Mouse (Mus musculus): Measurements from ENCODE around the gene Ptprq. TPM values are rescaled to one million over a fixed set of nuclear protein-coding genes. Genes with fewer than 3 reads are reported as not detected.

The Ptprq gene
- polyA plus RNA-seq, 1 experiment from 2014 or later: not detected

DNA sequence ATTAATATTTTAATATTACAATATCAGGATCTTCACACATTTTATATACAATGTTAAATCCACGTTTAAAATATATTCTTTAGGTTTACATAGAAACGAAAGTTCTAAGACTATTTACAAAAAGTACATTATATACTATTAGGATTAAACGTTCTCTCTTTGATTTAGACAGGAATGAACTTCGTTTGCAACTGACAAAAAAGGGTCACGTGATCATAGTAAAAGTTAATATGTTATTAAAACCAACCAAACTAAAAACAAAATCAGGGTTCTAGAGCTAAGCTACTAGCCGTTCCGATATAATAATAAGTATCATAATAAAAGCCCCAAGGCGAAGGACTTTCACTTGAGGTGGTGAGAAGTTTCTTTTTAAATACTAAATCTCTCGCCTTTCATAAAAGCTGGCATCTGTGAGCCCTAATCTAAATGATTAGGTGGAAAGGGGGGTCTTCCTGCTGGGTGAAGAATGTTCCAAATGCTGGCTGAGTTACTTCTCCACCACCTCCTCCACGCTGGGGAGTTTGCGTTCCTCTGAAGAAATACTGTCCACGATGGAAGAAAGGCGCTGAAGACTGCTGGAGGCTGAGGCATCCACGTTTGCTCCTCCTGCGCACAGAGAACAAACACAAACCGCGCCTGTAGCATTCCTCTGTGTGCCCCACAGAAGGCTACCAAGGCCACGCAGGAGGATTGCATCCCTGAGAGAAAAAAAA, 226.8 kb downstream of the Ptprq start:
- no peaks in the 10 kb centered on the region for H3K27me3 ChIP-seq (replicated peaks; ENCODE audit: control insufficient read depth, insufficient read depth, low read length)
- ATAC-seq: no peak
- no peaks in the 10 kb centered on the region for H3K4me1 ChIP-seq (replicated peaks; ENCODE audit: control insufficient read depth, insufficient read depth, low read length)
- TF ChIP-seq CTCF (IDR thresholded peaks at IDR 0.05; ENCODE audit: low read depth): no peak
- peak overlapping the region; percentile 57 for H3K4me2 ChIP-seq (replicated peaks; ENCODE audit: low read depth)
- H3K9ac ChIP-seq (ENCODE audit: low read depth, low read length): no peak overlapping the region
- no peaks in the 10 kb centered on the region for H3K9me3 ChIP-seq (ENCODE audit: control insufficient read depth)
- no peaks in the 10 kb centered on the region for H3K36me3 ChIP-seq (ENCODE audit: control insufficient read depth, insufficient read depth)
- 27% methylated on average over 18 of the region's 18 CpGs for WGBS
- no peak overlapping the region for H3K27ac ChIP-seq (ENCODE audit: low read depth, low read length)
- peak overlapping the region; percentile 13 for H3K4me3 ChIP-seq (ENCODE audit: low read depth, low read length)

GRCm38 (mm10) chr10:107488654-107489315, 231.1 kb downstream of the Ptprq start:
- Histone ChIP-seq H3K4me1 (replicated peaks; ENCODE audit: control insufficient read depth, insufficient read depth, low read length) (no peaks in the 10 kb centered on the region), H3K4me3 (ENCODE audit: low read depth, low read length) (no peak overlapping the region), H3K9me3 (ENCODE audit: control insufficient read depth) (no peaks in the 10 kb centered on the region), H3K27ac (ENCODE audit: low read depth, low read length) (no peak overlapping the region), H3K27me3 (replicated peaks; ENCODE audit: control insufficient read depth, insufficient read depth, low read length) (no peaks in the 10 kb centered on the region), H3K36me3 (ENCODE audit: control insufficient read depth, insufficient read depth) (no peaks in the 10 kb centered on the region), H3K4me2 (replicated peaks; ENCODE audit: low read depth) (no peak overlapping the region), H3K9ac (ENCODE audit: low read depth, low read length) (no peak overlapping the region)
- 42% methylated on average over 12 of the region's 12 CpGs for WGBS
- ATAC-seq: no peak
- no peak for TF ChIP-seq CTCF (IDR thresholded peaks at IDR 0.05; ENCODE audit: low read depth)

DNA sequence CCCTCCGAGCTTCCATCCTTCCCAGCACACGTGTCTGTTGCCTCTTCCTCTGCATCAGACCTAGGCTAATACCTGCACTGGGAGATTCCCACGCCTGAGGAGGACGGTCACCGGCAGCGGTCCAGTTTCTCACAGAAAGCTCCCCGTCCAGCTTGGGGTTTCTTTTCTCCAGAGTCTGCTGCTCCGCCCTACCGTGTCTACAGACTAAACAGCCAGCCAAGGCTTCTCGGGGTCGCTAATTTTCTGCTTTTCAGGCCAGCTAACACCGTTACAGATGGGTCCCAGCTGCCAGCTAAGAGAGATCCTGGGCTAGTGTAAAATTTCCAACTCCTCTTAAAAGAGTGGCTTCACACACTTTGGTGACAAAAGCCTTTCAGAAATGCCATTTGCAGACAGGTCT, 233.1 kb downstream of the Ptprq start:
- H3K9me3 ChIP-seq (ENCODE audit: control insufficient read depth): no peaks in the 10 kb centered on the region
- no peaks in the 10 kb centered on the region for H3K36me3 ChIP-seq (ENCODE audit: control insufficient read depth, insufficient read depth)
- no peak overlapping the region for H3K9ac ChIP-seq (ENCODE audit: low read depth, low read length)
- TF ChIP-seq CTCF (IDR thresholded peaks at IDR 0.05; ENCODE audit: low read depth): no peak
- ATAC-seq: no peak
- H3K27ac ChIP-seq (ENCODE audit: low read depth, low read length): no peak overlapping the region
- 60% methylated on average over 12 of the region's 12 CpGs for WGBS
- H3K4me2 ChIP-seq (replicated peaks; ENCODE audit: low read depth): no peak overlapping the region
- no peaks in the 10 kb centered on the region for H3K4me1 ChIP-seq (replicated peaks; ENCODE audit: control insufficient read depth, insufficient read depth, low read length)
- no peak overlapping the region for H3K4me3 ChIP-seq (ENCODE audit: low read depth, low read length)
- H3K27me3 ChIP-seq (replicated peaks; ENCODE audit: control insufficient read depth, insufficient read depth, low read length): no peaks in the 10 kb centered on the region

DNA sequence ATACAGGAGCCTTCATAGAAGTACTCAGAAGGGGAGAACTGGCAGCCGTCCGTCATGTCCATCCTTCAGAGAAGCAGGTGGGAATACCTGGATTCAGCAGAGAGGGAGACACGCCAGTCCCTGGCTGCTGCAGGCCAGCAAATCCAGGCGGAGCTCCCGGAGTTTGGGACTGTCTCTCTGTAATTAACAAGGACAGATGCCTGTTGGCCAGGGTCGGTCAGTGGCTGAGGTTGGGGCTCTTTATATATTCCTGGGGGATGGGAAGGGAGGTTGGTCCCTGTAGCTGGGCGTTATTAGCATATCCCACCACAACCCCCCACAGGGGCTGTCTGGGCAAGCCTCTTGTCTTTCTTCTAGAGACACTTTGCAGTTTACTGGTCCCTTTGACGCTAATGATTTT, 234.0 kb downstream of the Ptprq start, which contains the start of gene Myf5:
Gene Myf5 (minus strand): TSS at position 265 of the 400 bp plus-strand sequence.
- Histone ChIP-seq H3K36me3 (ENCODE audit: control insufficient read depth, insufficient read depth) (no peaks in the 10 kb centered on the region), H3K4me1 (replicated peaks; ENCODE audit: control insufficient read depth, insufficient read depth, low read length) (no peaks in the 10 kb centered on the region), H3K9me3 (ENCODE audit: control insufficient read depth) (no peaks in the 10 kb centered on the region), H3K4me2 (replicated peaks; ENCODE audit: low read depth) (no peak within 1 kb of the TSS), H3K27me3 (replicated peaks; ENCODE audit: control insufficient read depth, insufficient read depth, low read length) (no peaks in the 10 kb centered on the region), H3K4me3 (ENCODE audit: low read depth, low read length) (no peak within 1 kb of the TSS), H3K9ac (ENCODE audit: low read depth, low read length) (no peak within 1 kb of the TSS), H3K27ac (ENCODE audit: low read depth, low read length) (no peak within 1 kb of the TSS)
- 66% methylated on average over 8 of the region's 8 CpGs for WGBS
- TF ChIP-seq CTCF (IDR thresholded peaks at IDR 0.05; ENCODE audit: low read depth): no peak
- ATAC-seq: no peak

DNA sequence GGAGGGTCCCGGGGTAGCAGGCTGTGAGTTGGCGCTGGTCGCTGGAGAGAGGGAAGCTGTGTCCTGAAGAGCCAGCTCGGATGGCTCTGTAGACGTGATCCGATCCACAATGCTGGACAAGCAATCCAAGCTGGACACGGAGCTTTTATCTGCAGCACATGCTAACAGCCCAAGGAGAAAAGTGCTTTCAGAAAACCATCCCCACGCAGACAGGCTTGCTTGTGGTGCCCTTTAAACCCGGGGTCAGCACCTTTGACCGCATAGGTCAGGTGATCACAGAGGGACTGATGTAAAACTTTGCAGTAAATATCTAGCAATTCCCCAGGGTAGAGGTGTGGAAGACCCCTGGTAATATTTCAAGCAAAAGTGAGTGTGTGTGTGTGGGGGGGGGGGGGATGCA, 235.8 kb downstream of the Ptprq start:
- no peak overlapping the region for H3K4me3 ChIP-seq (ENCODE audit: low read depth, low read length)
- H3K4me1 ChIP-seq (replicated peaks; ENCODE audit: control insufficient read depth, insufficient read depth, low read length): no peaks in the 10 kb centered on the region
- no peak for TF ChIP-seq CTCF (IDR thresholded peaks at IDR 0.05; ENCODE audit: low read depth)
- no peaks in the 10 kb centered on the region for H3K9me3 ChIP-seq (ENCODE audit: control insufficient read depth)
- 73% methylated on average over 10 of the region's 10 CpGs for WGBS
- no peaks in the 10 kb centered on the region for H3K36me3 ChIP-seq (ENCODE audit: control insufficient read depth, insufficient read depth)
- H3K4me2 ChIP-seq (replicated peaks; ENCODE audit: low read depth): no peak overlapping the region; the same call in 1 of the 2 replicates
- no peaks in the 10 kb centered on the region for H3K27me3 ChIP-seq (replicated peaks; ENCODE audit: control insufficient read depth, insufficient read depth, low read length)
- H3K9ac ChIP-seq (ENCODE audit: low read depth, low read length): no peak overlapping the region
- ATAC-seq: no peak
- H3K27ac ChIP-seq (ENCODE audit: low read depth, low read length): no peak overlapping the region

DNA sequence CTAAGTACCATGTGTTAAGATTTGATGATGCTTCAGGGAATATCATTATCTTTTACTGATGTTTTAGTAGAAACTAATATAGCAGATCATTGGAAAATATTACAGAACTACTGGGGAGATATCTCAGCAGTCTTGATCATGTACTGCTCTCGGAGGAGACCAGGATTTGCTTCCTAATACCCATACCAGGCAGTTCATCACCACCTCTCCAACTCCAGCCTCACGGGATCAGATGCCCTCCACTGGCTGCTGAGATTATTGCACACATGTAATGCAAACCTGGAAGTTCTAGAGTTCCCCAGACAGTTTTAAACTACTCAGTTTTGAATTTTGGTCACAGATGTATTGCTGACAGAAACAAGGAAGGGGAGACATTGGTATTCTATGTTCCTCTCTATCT, 246.4 kb downstream of the Ptprq start:
- Histone ChIP-seq H3K27me3 (replicated peaks; ENCODE audit: control insufficient read depth, insufficient read depth, low read length) (no peaks in the 10 kb centered on the region), H3K9me3 (ENCODE audit: control insufficient read depth) (no peaks in the 10 kb centered on the region), H3K36me3 (ENCODE audit: control insufficient read depth, insufficient read depth) (no peaks in the 10 kb centered on the region), H3K4me1 (replicated peaks; ENCODE audit: control insufficient read depth, insufficient read depth, low read length) (no peaks in the 10 kb centered on the region), H3K27ac (ENCODE audit: low read depth, low read length) (no peak overlapping the region), H3K9ac (ENCODE audit: low read depth, low read length) (no peak overlapping the region), H3K4me2 (replicated peaks; ENCODE audit: low read depth) (no peak overlapping the region), H3K4me3 (ENCODE audit: low read depth, low read length) (no peak overlapping the region)
- 39% methylated on average over 2 of the region's 2 CpGs for WGBS
- no peak for ATAC-seq
- peak; percentile 43 for TF ChIP-seq CTCF (IDR thresholded peaks at IDR 0.05; ENCODE audit: low read depth)
